Mouse (Mus musculus): ENCODE results near the gene Gatad2a.

The Gatad2a gene

GRCm38 (mm10) chr8:69899876-69900275 is 96.3 kb downstream of the Gatad2a start:
- no peak for DNase-seq (ENCODE audit: low spot score)

- DNase-seq (ENCODE audit: low spot score), result no peak
Observed at GRCm38 (mm10) chr8:69897857-69898256, 98.3 kb downstream of the Gatad2a start.

- DNase-seq (ENCODE audit: low spot score), result no peak
Observed at GRCm38 (mm10) chr8:69895772-69896451, 100.3 kb downstream of the Gatad2a start.

GRCm38 (mm10) chr8:69894836-69895332 is 101.3 kb downstream of the Gatad2a start:
- DNase-seq (ENCODE audit: low spot score), result no peak

DNA sequence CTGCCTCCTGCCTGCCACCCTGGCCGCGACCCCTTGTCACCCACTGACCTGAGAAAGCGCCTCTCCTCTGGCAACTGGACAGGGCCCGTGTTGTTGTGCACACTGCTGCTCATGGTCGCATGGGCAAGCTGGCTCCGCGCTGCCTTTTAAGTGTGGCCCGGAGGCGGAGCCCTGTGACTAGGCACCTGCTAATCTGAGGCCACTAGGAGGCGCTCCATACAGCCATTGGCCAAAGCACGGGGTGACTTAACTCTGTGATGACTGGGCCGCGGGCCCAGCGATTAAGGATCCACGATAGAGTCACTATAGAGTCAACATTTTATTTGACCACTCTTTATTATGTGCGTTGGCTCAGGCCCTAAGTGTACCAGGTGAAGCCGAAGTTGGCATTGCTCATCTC is 102.3 kb downstream of the Gatad2a start:
- DNase-seq (ENCODE audit: low spot score), result peak; percentile 48

DNA sequence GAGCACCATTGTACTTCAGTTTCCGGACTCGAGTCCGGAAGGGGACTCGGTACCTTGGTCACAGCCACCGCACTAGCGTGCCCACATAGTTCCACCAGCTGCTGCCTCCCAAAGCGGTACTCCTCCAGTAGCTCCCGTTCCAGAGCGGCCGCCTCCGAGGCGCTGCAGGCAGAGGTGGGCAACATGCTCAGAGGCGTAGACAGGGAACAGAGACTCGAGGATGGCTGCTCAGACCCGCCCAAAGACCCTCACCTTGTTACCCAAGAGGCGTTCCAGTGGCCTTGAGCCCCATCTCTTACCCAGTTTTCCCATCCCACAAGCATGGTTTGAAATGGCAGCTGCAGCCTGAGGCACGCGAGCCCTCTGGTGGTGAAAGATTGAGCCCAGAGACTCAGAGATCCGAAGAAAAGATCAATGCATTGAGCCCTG is 105.4 kb downstream of the Gatad2a start:
- DNase-seq (ENCODE audit: low spot score), result no peak

- no peak for DNase-seq (ENCODE audit: low spot score)
Observed at GRCm38 (mm10) chr8:69888902-69889301, 107.3 kb downstream of the Gatad2a start.

DNA sequence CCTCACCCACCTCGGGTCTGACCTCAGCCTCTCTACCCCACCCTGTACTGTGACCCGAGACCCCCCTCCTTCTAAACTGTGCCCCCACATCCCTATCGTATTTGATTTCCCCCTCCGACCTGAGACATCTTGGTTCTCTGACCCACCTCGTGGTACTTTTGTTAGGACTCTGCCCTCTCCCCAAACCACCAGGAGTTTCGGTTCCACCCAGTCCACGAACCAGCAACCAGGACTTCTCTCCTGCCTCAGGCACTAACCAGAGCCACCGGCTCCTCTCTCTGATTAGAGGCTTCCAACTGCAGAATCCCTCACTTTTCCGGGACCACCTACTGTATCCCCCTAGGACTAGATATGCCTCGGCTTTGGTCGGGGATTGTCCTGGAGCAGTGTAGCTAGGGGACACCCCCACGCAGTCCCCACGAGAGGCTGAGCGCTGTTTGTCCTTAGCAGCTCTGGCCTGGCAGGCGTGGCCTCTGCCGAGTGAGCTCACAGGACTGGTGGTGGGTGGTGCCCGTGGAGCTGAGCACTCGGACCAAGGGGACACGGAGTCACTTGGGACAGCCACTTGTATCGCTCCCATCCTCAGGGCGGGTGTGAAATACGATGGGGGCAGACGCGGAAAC is 107.8 kb downstream of the Gatad2a start:
- DNase-seq (ENCODE audit: low spot score), result no peak

DNA sequence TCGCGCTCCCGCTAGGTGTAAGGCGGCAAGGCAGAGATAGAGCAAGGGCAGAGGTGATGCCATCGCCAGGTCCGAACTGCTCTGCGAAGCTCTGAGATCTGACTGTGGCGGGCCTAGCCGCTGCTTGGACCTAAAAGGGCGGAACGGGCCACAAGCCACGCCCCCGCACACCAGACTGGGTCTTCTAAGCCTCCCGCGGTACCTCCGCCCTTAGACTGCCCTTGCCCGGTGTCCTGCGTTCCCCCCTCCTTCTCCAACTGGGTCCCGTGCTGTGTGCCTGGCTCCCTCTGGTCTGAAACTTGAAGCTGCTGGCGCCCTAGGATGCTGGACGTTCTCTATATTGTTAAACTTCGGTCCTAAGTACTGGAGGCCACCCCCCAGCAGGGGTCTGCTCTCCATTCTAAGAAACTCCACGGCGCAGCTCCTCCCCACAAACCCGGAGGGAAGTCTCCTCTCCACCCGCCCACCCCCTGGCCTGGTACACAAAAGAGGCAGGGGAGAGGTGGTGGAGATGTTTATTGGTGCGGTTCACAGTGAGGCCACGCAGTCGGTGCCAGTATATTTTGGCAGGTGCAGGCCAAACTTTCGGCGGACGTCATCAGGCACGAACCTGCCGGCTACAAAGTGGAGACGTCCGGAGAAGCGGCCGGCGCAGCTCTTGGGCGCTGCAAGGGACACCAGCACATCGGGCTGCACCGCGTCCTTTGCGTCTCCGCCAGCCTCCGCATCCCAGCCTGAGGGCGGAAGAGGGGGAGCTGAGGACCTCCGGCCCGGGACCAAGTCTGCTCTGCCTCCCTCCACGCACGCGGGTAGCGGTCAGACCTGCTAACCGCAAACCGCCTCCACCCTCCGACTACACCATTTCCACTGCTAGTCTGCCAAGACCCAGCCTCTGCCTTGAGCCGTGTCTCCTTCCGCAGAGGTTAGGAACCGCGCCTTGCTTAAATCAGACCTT is 108.6 kb downstream of the Gatad2a start, which contains the start of gene Cilp2:
Gene Cilp2 (minus strand): TSS at position 399 of the 955 bp plus-strand sequence.
- DNase-seq (ENCODE audit: low spot score), result no peak

DNA sequence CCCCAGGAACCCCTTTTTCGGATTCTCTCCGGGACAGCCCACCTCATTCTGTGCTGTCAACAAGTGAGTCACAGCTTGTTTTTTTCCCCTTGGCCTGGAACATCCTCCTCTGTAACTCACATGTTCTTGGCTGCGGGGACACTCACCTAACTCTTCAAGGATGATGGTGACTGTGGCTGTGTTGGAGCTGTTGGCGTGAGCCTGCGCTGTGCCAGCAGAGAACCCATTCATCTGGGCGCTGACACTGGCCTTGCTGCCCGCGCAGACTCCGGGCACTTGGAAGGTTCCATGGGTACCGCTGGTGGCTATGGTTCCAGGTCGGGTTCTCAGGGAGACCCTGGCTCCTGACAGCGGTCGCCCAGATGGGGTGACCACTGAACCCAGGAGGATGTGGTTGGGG is 112.0 kb downstream of the Gatad2a start:
- DNase-seq (ENCODE audit: low spot score), result no peak

DNA sequence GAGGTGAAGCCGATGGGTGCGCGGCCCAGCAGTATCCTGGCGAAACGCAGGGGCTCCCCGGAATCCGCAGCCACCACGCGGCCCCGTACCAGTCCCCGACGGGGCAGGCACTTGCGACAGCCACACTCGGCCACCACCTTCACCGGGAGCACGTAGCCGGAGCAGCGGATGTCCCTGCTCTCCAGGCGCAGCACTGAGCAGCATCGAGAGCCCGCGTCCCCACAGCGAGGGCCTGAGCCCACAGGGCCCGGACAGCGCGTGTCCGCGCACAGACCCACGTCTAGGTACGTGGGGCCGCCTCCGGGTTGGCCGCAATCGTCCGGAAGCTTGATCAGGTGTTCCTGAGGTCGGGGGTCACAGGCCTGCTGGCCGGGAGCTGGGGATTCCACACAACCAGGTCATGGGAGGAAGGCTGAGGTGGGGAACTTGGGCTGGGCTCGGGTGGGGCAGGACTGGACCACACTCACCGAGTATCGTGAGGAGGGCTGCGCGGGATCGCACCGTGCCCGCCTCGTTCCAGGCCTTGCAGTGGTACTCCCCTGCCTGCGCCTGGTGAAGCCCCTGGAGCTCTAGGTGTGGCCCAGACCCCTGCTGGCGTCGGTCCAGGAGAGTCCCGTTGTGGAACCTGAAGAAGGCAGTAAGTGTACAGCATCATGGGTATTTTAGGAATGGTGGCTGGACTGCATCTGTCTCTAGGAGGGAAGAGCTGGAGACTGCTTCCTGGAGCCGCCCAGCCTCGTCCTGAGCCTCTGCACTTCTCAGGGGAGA is 113.2 kb downstream of the Gatad2a start:
- no peak for DNase-seq (ENCODE audit: low spot score)

- peak; percentile 57 for DNase-seq (ENCODE audit: low spot score)
Observed at GRCm38 (mm10) chr8:69882021-69882756, 114.0 kb downstream of the Gatad2a start.

- no peak for DNase-seq (ENCODE audit: low spot score)
Observed at GRCm38 (mm10) chr8:69881261-69881865, 114.8 kb downstream of the Gatad2a start.

- DNase-seq (ENCODE audit: low spot score), result no peak
Observed at GRCm38 (mm10) chr8:69880841-69881240, 115.3 kb downstream of the Gatad2a start.

- no peak for DNase-seq (ENCODE audit: low spot score)
Observed at GRCm38 (mm10) chr8:69879678-69880077, 116.5 kb downstream of the Gatad2a start.

DNA sequence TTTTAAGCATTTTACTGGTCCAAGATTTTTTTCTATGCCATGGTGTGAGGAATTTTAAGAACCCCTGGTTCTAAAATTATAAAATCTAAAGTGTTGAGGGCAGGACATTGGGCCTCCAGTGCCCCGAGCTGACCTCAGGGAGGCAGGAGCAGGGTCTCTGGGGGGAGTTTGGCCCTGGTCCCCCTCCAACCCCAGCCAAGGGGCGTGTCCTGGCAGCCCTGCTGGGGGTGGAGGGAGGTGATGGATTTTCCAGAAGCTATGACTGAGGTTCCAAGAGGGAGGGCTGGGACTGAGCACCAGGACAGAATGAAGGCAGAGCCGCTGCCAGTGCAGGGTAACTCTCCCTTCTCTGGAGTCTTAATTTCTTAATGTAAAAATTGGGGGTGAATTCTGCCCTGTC is 118.2 kb downstream of the Gatad2a start:
- no peak for DNase-seq (ENCODE audit: low spot score)

- no peak for DNase-seq (ENCODE audit: low spot score)
Observed at GRCm38 (mm10) chr8:69877396-69877795, 118.8 kb downstream of the Gatad2a start.

DNA sequence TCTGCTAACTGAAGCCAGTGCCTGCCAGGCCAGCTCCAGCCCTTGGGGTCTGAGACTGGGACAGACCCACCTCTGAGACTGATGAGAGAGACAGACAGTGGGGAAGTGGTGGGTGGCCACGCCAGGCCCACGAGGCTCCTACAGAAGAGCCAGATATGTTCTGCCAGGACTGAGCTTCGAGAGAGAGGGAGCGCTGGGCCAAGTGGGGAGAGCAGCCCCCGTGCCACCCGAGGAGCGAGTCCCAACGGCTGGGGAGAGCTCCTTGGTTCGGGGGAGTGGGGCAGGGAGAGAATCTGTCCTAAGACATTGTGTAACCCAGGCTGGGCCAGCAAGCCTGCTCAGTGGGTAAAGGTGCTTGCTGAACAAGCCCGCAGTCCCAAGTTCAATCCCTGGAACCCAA is 119.2 kb downstream of the Gatad2a start:
- no peak for DNase-seq (ENCODE audit: low spot score)

GRCm38 (mm10) chr8:69876097-69876496 is 120.1 kb downstream of the Gatad2a start:
- no peak for DNase-seq (ENCODE audit: low spot score)

- DNase-seq (ENCODE audit: low spot score), result no peak
Observed at GRCm38 (mm10) chr8:69874654-69875053, 121.5 kb downstream of the Gatad2a start.

All from ovary, postnatal 36 days (tissue).